Mouse (Mus musculus): ENCODE results near the gene Fam25c. TPM values are rescaled to one million over a fixed set of nuclear protein-coding genes. Genes with fewer than 3 reads are reported as not detected.

Gene Fam25c
- total and polyA plus RNA-seq, 3 experiments: not detected

DNA sequence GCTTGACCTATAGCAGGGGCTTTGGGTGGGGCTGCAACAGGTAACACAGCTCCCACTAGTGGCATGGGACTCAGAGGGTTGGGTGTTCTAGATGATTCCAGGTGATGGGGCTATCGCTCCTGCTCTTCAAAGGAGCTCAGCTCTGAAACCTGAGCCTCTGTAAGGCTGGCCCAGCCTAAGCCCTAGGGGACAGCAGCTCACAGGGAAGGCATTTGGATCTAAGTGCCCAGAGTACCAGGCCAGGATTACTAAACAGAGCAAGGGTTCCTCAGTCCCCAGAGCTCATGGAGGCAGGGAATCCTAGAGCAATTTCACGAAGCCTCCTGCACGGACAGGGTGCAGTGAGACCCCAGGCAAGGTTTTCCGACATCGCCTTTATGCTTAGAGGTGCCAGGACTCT, 20.7 kb upstream of the Fam25c start:
- H3K27me3 ChIP-seq (replicated peaks): no peaks in the 10 kb centered on the region
- dilution Hi-C loops (cut with MboI; ENCODE audit: extremely low pct_ligation_motif_present, extremely low pct_unique_long_range_greater_than_20kb, low sequenced_read_pairs): no loop called here

GRCm38 (mm10) chr14:34375415-34375904, 20.2 kb upstream of the Fam25c start, which contains the start of gene Mmrn2:
Mmrn2 (plus strand) TSS chr14:34375465.
- peaks cover 9 to 18% of the 10 kb centered on the region in 2 experiments for H3K4me1 ChIP-seq (ENCODE audit: control insufficient read depth in 1 of 2, insufficient read depth in 2 of 2)
- H3K4me2 ChIP-seq (ENCODE audit: insufficient read depth, low read depth, poor library complexity, severe bottlenecking): no peak within 1 kb of the TSS
- H3K27ac ChIP-seq (ENCODE audit: insufficient read depth, low read depth): no peak within 1 kb of the TSS
- no peak within 1 kb of the TSS for H3K9ac ChIP-seq (ENCODE audit: insufficient read depth, low read depth)
- no peak within 1 kb of the TSS for H3K4me3 ChIP-seq (replicated peaks in 1 of 3; ENCODE audit: low read depth in 2 of 3, low read length in 2 of 3, poor library complexity in 1 of 3)
- no peak for DNase-seq (ENCODE audit: extremely low read depth)
- H3K9me3 ChIP-seq (replicated peaks; ENCODE audit: low read length): no peaks in the 10 kb centered on the region
- H3K79me2 ChIP-seq (replicated peaks; ENCODE audit: control insufficient read depth, extremely low read depth, insufficient read depth, poor library complexity, severe bottlenecking): no peaks in the 10 kb centered on the region
- TF ChIP-seq JUND (conservative IDR thresholded peaks at IDR 0.05; ENCODE audit: low read depth, low read length): no peak
- TF ChIP-seq MAFK (IDR thresholded peaks at IDR 0.05; ENCODE audit: insufficient replicate concordance, low read length): no peak
- no peak for TF ChIP-seq CHD1 (IDR thresholded peaks at IDR 0.05; ENCODE audit: low read depth, low read length)
- TF ChIP-seq KAT2A (IDR thresholded peaks at IDR 0.05; ENCODE audit: insufficient replicate concordance, low read length): no peak
- TF ChIP-seq TCF12 (IDR thresholded peaks at IDR 0.05; ENCODE audit: low read depth, low read length): no peak
- TF ChIP-seq POLR2AphosphoS2 (IDR thresholded peaks at IDR 0.05; ENCODE audit: low read depth, low read length): no peak
- TF ChIP-seq MAX (IDR thresholded peaks at IDR 0.05; ENCODE audit: low read length): no peak
- no peak for TF ChIP-seq PAX5 (IDR thresholded peaks at IDR 0.05; ENCODE audit: low read length)
- TF ChIP-seq JUN (IDR thresholded peaks at IDR 0.05; ENCODE audit: insufficient read depth, low read depth, low read length): no peak
- no peak for TF ChIP-seq RCOR1 (conservative IDR thresholded peaks at IDR 0.05; ENCODE audit: low read depth, low read length)
- TF ChIP-seq ZKSCAN1 (IDR thresholded peaks at IDR 0.05; ENCODE audit: borderline replicate concordance, low read depth, low read length): no peak
- no peak for TF ChIP-seq ELF1 (IDR thresholded peaks at IDR 0.05; ENCODE audit: low read depth, low read length)
- in situ Hi-C loops (cut with MboI; ENCODE audit: low pct_ligation_motif_present, low pct_unique_long_range_greater_than_20kb, low sequenced_read_pairs) (loop anchor here (10.0 kb wide), 2 partner anchors 189 to 291 kb away; partner anchors contain the start of gene Anxa8), dilution Hi-C loops (cut with MboI; ENCODE audit: extremely low pct_ligation_motif_present, extremely low pct_unique_long_range_greater_than_20kb, low sequenced_read_pairs) (no loop called here)
- H3K36me3 ChIP-seq (replicated peaks in 1 of 2; ENCODE audit: control insufficient read depth in 1 of 2, insufficient read depth in 1 of 2, low read length in 1 of 2): no peaks in the 10 kb centered on the region
- no peaks in the 10 kb centered on the region for H3K27me3 ChIP-seq (replicated peaks)

More for the DNA sequence above, 20.7 kb upstream of the Fam25c start:
- TF ChIP-seq TCF12 (IDR thresholded peaks at IDR 0.05; ENCODE audit: low read depth, low read length) (no peak), ZKSCAN1 (IDR thresholded peaks at IDR 0.05; ENCODE audit: borderline replicate concordance, low read depth, low read length) (no peak), ELF1 (IDR thresholded peaks at IDR 0.05; ENCODE audit: low read depth, low read length) (no peak), RAD21 (IDR thresholded peaks at IDR 0.05; ENCODE audit: low read depth, low read length) (peak; percentile 3), NELFE (IDR thresholded peaks at IDR 0.05; ENCODE audit: low read depth, low read length) (no peak), CTCF (conservative IDR thresholded peaks at IDR 0.05 in 1 of 2, IDR thresholded peaks at IDR 0.05 in 1 of 2; ENCODE audit: low read depth in 2 of 2, low read length in 2 of 2) (peak in 1 of 2 experiments; percentile 53; a peak in 2 of 4 replicates), KAT2A (IDR thresholded peaks at IDR 0.05; ENCODE audit: insufficient replicate concordance, low read length) (no peak), RCOR1 (conservative IDR thresholded peaks at IDR 0.05; ENCODE audit: low read depth, low read length) (no peak), CHD2 (IDR thresholded peaks at IDR 0.05; ENCODE audit: low read length) (no peak), POLR2A (IDR thresholded peaks at IDR 0.05; ENCODE audit: low read depth, low read length) (no peak), UBTF (IDR thresholded peaks at IDR 0.05; ENCODE audit: low read depth, low read length) (no peak), POLR2AphosphoS2 (IDR thresholded peaks at IDR 0.05; ENCODE audit: low read depth, low read length) (no peak), ZMIZ1 (IDR thresholded peaks at IDR 0.05; ENCODE audit: low read depth, low read length) (no peak), E2F4 (IDR thresholded peaks at IDR 0.05; ENCODE audit: insufficient replicate concordance, low read depth, low read length) (no peak), USF1 (IDR thresholded peaks at IDR 0.05; ENCODE audit: low read depth, low read length) (no peak)
- H3K9me3 ChIP-seq (replicated peaks; ENCODE audit: low read length): no peaks in the 10 kb centered on the region
- H3K9ac ChIP-seq (ENCODE audit: insufficient read depth, low read depth): no peak overlapping the region
- no peaks in the 10 kb centered on the region for H3K36me3 ChIP-seq (replicated peaks in 1 of 2; ENCODE audit: control insufficient read depth in 1 of 2, insufficient read depth in 1 of 2, low read length in 1 of 2)
- H3K4me3 ChIP-seq (replicated peaks in 1 of 3; ENCODE audit: low read depth in 2 of 3, low read length in 2 of 3, poor library complexity in 1 of 3): no peak overlapping the region
- in situ Hi-C loops (cut with MboI; ENCODE audit: low pct_ligation_motif_present, low pct_unique_long_range_greater_than_20kb, low sequenced_read_pairs): loop anchor here (10.0 kb wide), 2 partner anchors 189 to 291 kb away; partner anchors contain the start of gene Anxa8
- no peak for DNase-seq (ENCODE audit: extremely low read depth)
- H3K27ac ChIP-seq (ENCODE audit: insufficient read depth, low read depth): no peak overlapping the region
- H3K4me2 ChIP-seq (ENCODE audit: insufficient read depth, low read depth, poor library complexity, severe bottlenecking): no peak overlapping the region
- H3K79me2 ChIP-seq (replicated peaks; ENCODE audit: control insufficient read depth, extremely low read depth, insufficient read depth, poor library complexity, severe bottlenecking): no peaks in the 10 kb centered on the region
- peaks cover 9 to 18% of the 10 kb centered on the region in 2 experiments for H3K4me1 ChIP-seq (ENCODE audit: control insufficient read depth in 1 of 2, insufficient read depth in 2 of 2)
